Mouse (Mus musculus) CH12.LX (cell line): ENCODE measurements at regions not wholly inside any gene's neighbourhood (a gene's known extent, or its start where the extent isn't known, plus 50 kb on each side); places are given as distances from the start of the nearest gene placed in this dataset.

ENCODE experiments used
- CHD1 ChIP-seq: IDR thresholded peaks from 2 replicates; pipeline ENCODE4 v1.6.1; 2012; ENCODE audit warnings: low read depth, low read length, improper control_type of control experiment, inconsistent platforms
- CHD2 ChIP-seq: IDR thresholded peaks from 2 replicates; pipeline ENCODE4 v1.6.1; 2011; ENCODE audit warnings: low read length, improper control_type of control experiment
- POLR2A ChIP-seq: IDR thresholded peaks from 2 replicates; pipeline ENCODE4 v1.6.1; 2011; ENCODE audit warnings: low read depth, mild to moderate bottlenecking, improper control_type of control experiment, low read length
- ZC3H11A ChIP-seq: IDR thresholded peaks from 2 replicates; pipeline ENCODE4 v1.6.1; 2012; ENCODE audit warnings: low read depth, mild to moderate bottlenecking, inconsistent platforms, low read length, improper control_type of control experiment

- no peak for TF ChIP-seq POLR2A
- TF ChIP-seq ZC3H11A = no peak
- no peak for TF ChIP-seq CHD1
- TF ChIP-seq CHD2 = no peak
Measured at GRCm38 (mm10) chr14:84252583-84252982, 190.8 kb upstream of the Pcdh17 start.
